15 mouse cellular contexts compared by ENCODE assay signal in the genomic region with DNA sequence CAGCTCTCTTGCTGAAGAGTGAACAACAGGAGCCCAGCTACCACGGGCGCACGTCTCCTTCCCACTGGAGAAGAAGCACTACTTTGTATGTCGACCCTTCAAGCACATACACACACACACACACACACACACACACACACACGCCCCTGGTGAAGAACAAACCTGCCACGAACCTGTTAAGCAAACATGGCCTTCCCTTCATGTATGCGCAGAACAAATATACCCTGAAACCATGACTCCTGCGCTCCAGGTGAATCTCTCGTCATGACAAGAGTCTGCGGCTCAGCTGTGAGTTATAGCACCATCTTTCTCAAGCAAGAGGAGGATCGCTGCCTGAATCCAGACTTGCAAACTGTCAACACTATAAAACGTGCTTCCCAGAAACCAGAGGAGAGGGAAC.
"Had no signal": no experiment of that assay in that cellular context is flagged by ENCODE, and none has a peak within 500 bp of the region (broad histone marks: within the 10 kb centered on the region; RNA-seq: fewer than 3 reads in every experiment).

No protein-coding gene starts in this region.

- H3K4me1 ChIP-seq: liver, embryonic 12.5 days; liver, embryonic 15.5 days; midbrain, embryonic 12.5 days; midbrain, embryonic 15.5 days; neural tube, embryonic 13.5 days had no signal

- H3K27me3 ChIP-seq: liver, embryonic 12.5 days; liver, embryonic 15.5 days; midbrain, embryonic 12.5 days; midbrain, embryonic 15.5 days; neural tube, embryonic 13.5 days had no signal

- H3K9ac ChIP-seq: liver, embryonic 12.5 days; liver, embryonic 15.5 days; midbrain, embryonic 12.5 days; midbrain, embryonic 15.5 days; neural tube, embryonic 13.5 days had no signal

- H3K36me3 ChIP-seq: midbrain, embryonic 15.5 days; neural tube, embryonic 13.5 days had no signal

- H3K4me3 ChIP-seq: liver, embryonic 12.5 days; liver, embryonic 15.5 days; midbrain, embryonic 12.5 days; midbrain, embryonic 15.5 days; neural tube, embryonic 13.5 days had no signal

- H3K9me3 ChIP-seq: liver, embryonic 12.5 days; liver, embryonic 15.5 days; midbrain, embryonic 12.5 days; midbrain, embryonic 15.5 days; neural tube, embryonic 13.5 days had no signal

- H3K4me2 ChIP-seq: liver, embryonic 12.5 days; liver, embryonic 15.5 days; midbrain, embryonic 12.5 days; midbrain, embryonic 15.5 days; neural tube, embryonic 13.5 days had no signal

- ATAC-seq: liver, embryonic 12.5 days; midbrain, embryonic 15.5 days had no signal

- H3K27ac ChIP-seq: liver, embryonic 12.5 days; liver, embryonic 15.5 days; macrophage; midbrain, embryonic 12.5 days; midbrain, embryonic 15.5 days; neural tube, embryonic 13.5 days had no signal

- DNase-seq: kidney, adult 18-20 months; kidney, adult 9 months; kidney, postnatal 14 days; kidney, postnatal 4 days; lung, adult 2 months; lung, postnatal 14 days; thymus, adult 2 months; thymus, postnatal 14 days; thymus, postnatal 4 days had no signal
